Mouse (Mus musculus) CH12.LX (cell line): ENCODE measurements around the gene 1700012B07Rik.

ENCODE experiments used
- CTCF ChIP-seq, 2 experiments: IDR thresholded peaks in 1 of 2; conservative IDR thresholded peaks in 1 of 2; 2 replicates each; pipeline ENCODE4 v1.5.1; 2011 to 2012; ENCODE audit warnings: low read depth in 2 of 2, low read length in 2 of 2, improper control_type of control experiment in 1 of 2, inconsistent platforms in 1 of 2, mild to moderate bottlenecking in 1 of 2, moderate library complexity in 1 of 2
- MAX ChIP-seq: IDR thresholded peaks from 2 replicates; pipeline ENCODE4 v1.6.1; 2011; ENCODE audit warnings: low read length, improper control_type of control experiment
- SMC3 ChIP-seq: IDR thresholded peaks from 2 replicates; pipeline ENCODE4 v1.6.1; 2011; ENCODE audit warnings: low read depth, low read length, improper control_type of control experiment

DNA sequence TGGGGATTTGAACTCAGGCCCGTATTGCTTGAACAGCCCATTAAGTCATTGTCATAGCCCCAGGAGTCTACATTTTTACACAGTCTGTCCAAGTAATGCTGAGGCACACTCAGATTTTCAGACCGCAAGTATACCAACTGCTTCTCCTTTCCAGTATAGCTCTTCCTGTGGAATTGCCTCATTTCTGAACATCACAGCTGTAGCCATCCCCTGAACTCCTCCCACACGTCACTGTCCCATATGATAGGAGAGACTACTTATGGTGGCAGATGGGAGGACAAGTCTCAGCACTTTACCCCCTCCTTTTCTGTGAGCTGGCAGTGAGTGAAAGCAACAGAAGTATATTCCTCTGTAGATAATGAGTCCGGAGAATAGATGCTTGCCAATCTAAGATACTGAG is 34.3 kb downstream of the 1700012B07Rik start:
- TF ChIP-seq MAX (no peak), CTCF (conservative IDR thresholded peaks at IDR 0.05 in 1 of 2, IDR thresholded peaks at IDR 0.05 in 1 of 2; ENCODE audit: low read depth in 2 of 2, low read length in 2 of 2) (no peak), SMC3 (no peak)
